Mouse (Mus musculus) lung, postnatal 36 days (tissue): ENCODE results near the gene Cpvl.

ENCODE experiments used
- DNase-seq: peaks from one replicate; pipeline ENCODE4 v3.0.0; 2022; ENCODE audit warnings: mixed read lengths

The Cpvl gene

DNA sequence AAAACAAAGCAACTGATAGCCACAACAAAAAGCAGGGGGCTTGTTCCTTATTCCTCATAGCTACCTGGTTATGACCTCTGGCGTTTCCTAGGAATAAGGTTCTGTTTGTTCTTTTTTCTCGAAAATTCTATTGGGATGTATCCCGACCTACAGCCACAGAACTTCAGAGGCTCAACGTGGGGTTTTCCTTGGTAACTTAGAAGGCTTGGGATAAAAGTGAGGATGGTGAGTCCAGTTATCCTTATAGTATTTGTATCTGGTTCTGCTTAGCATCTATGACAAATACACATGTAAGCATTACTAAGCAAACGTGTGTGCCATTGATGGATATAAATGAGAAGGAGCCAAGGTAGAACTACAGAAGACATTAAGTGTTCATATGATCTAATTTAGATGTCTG is at the start of gene Cpvl:
Gene Cpvl, minus strand, starts transcription at position 101 of the 400 bp plus-strand sequence.
- DNase-seq: no peak

DNA sequence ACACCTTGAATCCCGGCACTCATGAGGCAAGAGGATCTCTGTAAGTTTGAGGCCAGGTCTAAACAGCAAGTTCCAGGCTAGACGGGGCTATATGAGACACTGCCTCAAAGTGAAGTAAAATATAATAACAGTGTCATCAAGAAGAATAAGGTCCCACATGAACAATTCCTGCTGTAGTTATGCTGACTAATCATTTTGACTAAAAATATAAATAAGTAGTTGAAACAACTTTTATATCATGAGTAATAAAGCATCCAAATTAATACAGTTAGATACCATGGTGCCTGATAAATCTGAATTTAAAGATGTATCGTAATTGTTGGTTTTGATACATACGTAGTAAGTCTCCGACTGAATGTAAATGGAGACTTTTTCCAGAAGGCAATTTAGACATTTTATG is 45.4 kb upstream of the Cpvl start:
- no peak for DNase-seq

DNA sequence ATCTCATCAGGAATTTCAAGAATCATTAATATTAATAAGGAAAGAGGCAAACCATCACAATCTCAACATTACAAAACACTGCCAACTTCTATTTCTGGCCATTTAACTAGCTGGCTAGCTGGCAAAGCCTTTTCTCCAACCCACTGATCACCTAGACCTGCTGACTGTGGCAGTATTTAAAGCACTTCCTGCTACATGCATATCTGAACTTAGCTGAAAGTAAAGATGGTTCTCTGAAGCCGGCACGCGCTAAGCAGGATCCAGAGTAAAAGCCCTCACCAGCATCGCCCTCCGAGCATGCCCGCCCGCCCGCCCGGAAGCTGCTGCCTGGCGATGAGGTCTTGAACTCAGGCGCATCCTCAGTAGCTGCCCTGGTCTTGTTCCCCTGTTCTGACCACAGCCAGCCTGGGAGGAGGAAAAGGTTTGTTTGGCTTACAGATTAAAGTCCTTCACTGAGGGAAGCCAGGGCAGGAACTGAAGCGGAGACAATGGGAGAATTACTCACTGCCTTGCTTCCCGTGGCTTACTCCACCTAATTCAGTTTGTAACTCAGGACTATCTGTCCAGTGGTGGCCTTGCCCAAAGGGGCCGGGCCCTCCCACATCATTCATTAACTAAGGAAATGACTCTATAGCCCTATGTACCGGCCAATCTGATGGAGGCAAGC is 42.8 kb upstream of the Cpvl start:
- DNase-seq: peak; percentile 70

DNA sequence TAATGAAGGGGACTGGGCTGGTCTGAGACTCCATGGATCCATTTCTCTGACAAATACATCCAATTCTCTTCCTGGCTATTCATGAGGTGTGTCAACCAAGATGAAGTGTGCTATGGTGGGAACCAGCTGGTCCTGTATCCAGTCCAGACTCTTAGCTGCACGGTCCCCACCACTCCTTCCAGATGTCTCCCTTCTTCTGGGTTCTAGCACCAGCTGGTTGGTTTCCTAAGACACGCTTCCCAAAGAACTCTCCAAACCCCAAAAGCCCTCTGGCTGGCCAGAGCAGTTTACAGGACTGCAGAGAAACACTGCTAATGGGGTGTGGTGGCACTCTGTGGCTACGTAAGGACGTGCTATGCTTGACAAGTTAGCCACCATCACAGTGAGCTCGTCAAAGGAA is 40.4 kb upstream of the Cpvl start:
- peak; percentile 84 for DNase-seq

DNA sequence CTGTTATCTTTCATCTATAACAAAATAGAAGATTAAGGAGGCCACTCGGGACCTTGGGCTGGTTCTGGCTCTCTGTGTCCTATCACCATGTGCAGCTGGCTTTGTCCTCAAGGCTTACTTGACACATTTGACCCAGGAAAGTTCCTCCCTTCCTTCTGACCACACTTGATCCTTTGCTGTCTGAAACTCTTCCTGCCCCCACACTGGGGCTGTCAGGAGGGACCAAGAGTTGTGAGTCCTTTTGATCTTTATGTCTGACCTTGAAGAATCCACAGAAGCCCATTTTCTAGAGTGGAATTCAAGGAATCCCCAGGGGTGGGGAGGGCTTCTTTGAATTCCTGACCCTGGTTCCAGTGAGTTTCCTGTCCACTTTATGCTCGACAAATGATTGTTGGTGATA is 39.6 kb upstream of the Cpvl start:
- peak; percentile 39 for DNase-seq

DNA sequence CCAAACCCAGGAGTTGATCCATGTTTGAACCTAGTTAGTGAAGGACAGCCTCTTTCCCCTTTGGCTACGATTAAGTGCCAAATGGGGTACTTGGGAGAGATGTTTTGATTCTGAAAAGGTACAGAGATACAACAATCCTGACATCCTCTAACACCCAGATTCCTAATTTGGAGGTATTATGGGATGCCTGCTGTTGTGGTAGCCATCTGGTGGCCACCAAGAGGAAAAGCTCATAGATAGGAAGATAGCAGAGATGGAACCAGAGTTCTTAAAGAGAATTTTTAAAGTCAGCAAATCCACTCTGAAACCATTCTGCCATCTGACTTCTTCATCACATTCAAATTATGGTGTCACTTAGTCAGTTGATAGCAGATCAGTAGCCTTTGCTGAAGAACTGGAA is 33.7 kb upstream of the Cpvl start:
- DNase-seq: no peak

DNA sequence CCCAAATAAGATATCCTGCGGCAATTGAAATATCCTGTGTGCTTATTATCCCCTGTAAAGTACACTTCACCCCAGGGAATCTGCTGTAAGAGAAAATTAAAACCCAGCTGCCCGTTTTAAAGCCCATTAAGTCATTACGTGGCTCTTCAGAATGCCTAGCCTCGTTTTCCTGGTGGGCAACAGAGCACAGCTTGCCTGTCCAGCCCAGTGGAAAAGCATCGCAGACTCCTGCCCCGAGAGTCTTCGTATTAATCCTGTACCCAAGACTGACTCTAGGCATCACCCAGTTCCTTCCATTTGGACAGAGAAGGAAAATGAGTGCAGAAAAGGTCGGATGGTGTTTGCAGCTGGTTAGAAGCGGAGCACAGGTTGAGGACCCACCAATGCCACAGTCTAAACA is 31.9 kb upstream of the Cpvl start:
- DNase-seq: no peak

DNA sequence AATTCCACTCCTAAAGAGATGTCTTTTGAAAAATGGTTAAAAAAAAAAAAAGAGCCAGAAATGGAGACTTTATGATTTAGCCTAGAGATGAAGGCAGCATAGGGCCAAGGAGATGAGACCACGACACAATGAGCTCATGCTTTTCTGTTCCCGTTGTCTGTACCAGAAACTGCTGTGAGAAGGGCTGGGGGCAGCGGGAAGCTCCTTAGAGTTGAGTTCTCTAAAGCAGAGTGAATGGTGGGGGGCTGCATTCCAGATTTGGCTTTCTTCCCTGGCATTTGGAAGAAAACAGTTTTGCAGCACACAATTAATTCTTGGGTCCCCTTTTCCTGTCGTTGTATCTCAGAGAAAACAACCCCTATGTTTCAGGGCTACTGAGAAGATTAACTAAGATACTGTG is 30.8 kb upstream of the Cpvl start:
- no peak for DNase-seq

DNA sequence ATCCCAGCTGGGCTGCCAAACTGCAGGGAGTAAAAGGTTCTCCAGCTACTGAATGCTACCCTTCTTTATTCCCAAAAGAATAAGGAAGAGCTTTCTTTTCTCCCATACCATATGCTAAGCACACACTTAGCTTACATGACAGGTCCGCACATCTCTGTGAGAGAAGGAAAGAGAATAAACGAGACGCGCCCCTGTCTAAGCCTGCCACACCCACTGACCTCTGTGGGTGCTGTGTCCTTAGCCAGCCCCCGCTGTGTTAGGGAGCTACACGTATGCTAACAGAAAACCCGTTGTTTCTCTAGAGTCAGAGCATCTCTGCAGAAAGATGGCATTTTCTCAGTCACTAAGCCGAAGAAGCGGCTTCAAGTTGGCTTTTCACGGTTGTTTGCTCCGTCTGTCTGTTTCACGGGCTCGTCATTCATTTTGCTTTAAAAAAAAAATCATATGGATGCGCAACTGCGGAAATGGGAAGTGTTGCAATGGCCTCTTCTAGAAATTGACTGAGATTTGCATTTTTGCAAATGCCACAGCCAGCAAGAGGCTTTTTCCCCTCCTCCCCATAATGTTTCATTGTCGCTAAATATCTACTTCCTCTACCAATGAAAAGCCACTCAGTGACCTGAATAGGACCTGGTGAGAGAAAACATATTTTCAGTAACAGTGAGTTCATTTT is 30.1 kb upstream of the Cpvl start:
- DNase-seq: no peak

DNA sequence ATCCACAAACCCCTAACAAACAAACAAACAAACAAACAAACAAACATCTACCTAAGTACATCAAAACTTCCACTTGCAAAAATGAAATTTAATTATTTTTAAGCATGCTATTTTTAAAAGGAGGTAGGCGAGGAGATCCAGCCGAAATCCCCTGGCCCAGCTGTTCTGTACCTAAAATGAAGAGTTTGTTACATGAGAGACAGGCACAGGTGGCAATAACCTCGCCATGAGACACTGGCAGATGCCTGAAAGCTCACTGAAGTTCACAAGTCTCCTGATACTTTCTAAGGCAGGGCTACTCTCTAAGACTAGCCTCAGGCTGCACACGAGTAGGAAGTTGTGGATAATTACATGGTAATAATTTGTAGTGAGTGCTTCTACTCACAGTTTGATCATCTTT is 26.8 kb upstream of the Cpvl start:
- no peak for DNase-seq

DNA sequence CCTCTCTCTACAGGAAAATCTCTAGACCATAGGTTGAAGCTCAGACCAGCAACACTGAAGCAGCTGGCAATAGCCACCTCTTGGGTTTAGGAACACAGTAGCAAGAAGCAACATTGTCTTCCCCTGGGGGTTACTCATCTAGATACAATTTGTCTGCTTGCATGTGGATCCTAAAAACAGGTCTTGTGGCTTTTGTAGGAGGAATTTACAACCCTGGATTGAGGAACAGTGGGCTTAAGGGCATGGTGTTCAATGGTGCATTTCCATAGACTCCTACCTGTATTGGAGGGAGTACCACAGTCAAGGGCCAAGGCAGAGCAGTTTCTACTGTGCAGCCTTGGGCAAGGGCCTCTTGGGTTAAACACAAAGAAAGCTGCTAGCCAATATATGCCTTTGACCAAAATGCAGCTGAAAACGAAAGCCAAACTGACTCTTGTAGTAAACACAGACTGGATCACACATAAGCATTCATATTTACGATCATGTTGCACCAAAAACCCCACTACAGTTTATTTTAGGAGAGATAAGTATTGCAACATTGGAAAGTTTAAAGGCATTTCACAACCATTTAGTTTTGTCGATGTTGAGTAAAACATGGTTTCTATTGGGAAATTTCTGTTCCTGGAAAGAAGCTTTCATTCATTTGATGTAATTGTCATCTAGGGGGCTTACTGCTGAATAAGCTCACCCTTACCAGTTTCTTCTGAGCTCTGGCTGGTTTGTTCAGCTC is 17.9 kb upstream of the Cpvl start:
- no peak for DNase-seq

DNA sequence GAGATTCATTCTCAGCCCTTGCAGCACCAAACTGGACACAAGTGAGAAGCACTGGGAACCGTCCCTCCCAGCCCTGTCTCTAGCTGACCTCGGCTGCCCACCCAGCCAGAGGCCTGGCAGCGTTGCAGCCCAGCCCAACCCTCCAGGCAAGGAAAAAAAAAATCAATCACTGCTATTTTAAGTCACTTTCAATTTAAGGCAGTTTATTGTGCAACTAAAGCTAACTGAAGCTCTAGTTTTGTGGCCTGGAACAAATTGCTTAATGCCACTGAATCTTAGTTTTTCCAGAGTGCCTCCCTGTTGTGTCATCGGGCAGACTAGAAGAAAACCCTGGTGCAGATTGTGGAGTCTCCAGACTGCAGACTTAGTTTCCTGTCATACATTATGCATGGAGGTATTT is 17.0 kb upstream of the Cpvl start:
- peak; percentile 64 for DNase-seq

DNA sequence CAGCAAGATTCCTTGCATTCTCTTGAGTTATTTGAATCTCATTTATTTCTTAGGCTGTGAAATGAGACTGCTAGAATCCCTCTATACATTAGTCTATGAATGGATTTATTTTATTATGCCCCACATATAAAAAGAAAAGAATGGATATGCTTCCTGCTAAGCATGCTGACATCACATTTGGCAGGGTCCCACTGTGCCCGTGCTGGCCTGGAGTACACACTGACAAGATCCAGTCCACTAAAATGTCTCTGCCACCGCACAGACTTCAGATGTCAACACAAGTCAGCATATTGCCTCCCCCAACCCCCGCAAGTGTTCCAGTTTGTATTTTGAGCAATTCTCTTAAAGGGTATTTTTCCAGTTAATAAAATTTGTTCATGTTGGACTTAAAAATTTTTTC is 13.9 kb upstream of the Cpvl start:
- DNase-seq: no peak

DNA sequence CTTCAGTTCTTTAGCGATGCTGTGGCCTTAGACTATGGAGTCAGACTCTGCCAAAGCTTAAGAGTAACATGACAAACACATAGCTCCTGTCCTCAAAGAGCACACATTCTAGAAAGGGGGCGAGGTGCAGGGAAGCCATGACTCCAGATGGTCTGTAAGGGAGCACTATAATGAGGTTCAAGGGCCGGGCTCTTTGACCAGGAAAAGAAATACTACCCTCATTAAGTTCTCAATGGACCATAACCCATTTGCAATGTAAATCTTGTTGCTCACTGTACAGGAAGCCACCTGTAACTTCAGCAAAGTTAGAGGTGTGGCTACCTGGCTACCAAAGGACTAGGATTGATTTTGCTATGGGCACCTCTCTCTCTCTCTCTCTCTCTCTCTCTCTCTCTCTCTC is 8.8 kb upstream of the Cpvl start:
- no peak for DNase-seq

DNA sequence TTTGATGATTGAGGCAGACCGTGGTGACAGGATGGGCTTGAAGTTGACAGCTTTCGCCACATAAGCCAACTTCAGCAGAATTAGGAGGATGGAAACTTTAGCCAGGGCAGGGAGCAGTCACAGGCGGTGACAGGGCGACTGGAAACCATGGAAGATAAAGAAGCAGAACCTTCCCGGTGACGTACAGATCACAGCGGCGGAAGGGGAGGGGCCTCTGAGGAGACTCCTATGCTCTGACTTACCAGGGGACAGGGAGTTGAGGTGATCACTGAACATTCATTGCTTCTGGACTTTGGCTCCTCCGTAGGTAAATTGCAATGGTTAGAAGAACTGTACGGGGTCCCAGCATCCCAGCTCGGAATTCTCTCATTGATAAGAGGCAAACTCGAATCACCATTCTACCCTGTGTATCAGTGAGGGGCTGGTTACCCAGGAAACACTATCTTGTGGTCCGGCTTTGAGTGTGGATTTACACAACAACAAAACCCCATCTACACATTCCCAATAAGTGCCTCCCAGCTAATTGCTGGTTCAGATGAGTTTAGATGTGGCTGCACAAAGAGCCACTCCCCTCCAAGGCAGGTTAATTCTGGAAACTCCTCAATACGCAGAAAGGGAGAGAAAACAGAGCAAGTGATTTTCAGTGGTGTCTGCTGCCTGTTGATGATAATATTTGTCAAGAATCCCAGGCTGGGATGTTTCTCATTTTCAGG is 8.0 kb upstream of the Cpvl start:
- DNase-seq: no peak

DNA sequence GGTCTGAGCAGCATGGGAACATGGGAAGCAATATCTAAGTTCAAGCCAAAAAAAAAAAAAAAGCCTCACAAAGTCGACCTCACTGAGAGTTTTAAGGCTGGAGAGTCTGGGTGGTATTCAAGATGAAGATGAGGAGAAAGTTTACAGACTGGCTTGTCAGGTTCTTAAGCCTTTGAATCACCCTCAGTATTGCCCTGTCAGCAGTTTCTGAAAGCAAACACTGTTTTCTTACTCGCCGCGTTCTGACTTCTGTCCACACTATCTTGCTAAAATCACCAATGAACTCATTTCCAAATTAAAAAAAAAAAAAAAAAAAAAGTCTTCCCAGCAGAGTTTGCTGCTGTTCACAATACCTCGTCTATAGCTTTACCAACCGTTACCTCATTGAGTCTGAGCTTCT is 5.3 kb upstream of the Cpvl start:
- DNase-seq: no peak

DNA sequence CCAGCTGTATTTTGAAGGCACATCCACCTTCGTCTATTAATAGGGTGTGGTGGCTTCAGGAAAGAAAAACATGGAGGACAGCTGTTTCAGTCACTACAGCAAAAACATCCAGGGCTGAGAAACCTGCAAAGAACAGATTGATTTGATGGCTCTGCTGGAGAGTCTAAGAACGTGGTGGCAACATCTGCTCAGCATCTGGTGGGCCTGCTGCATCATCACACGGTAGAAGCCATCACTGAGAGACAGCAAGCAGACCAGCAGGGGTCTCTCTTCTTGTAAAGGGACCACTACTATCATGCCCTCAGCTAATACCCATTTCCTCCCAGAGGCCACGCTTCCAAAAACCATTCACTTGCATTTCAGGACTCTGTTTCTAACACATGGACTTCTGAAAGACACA is 4.1 kb upstream of the Cpvl start:
- DNase-seq: peak; percentile 48

DNA sequence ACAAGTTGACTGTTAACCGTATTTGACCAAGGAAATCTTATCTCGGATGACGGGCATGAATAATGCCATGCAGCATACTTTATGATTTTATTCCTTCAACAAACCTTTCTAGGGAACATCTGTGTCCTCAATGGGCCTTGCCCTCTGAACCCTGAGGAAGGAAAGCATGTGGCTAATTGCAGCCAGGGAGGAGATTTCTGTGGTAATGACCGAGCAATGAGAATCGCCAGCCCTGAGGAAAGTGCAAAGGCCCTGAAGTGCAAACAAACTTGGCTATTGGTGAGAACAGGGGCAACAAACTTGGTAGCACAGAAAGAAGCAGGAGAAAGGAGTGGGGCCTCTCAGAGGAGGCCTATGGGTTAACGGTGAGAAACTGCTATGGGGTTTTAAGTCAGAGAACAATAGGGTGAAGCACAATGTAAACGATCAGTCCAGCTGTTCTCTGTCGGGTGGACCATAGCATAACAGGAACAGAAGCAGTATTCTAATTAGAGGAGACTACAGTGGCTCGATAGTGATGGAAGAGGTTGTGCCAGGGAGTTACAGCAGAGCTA is 3.7 kb upstream of the Cpvl start:
- no peak for DNase-seq

DNA sequence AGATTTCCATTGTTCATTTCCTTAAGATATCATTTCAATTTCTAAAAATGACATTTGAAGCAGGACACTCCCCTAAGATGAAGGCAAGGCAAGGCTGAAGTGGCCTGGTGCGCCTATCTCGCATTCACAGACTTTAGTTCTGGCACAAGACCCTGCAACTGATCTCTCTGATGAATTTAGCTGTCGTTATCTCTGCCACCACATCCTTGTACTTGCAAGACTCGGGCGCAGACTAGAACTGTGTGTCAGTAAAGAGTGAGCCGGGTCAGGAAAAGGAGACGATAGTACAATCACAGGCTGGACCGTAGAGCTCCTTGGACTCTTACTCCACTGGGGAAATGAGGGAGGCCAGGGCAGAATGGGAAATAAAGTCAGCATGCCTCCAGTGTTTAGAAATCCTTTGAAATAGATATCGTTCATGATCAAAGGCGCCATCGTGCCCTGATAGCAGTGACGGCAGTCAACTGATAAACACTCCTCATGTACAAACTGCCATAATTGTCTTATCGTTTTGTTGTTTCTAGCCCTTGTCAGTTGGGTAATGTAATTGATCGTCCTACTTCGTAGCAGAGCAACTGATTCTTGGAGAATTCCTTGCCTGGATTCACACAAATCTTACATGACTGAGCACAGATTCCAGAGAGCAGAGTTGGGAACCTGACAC is 2.5 kb upstream of the Cpvl start:
- no peak for DNase-seq

DNA sequence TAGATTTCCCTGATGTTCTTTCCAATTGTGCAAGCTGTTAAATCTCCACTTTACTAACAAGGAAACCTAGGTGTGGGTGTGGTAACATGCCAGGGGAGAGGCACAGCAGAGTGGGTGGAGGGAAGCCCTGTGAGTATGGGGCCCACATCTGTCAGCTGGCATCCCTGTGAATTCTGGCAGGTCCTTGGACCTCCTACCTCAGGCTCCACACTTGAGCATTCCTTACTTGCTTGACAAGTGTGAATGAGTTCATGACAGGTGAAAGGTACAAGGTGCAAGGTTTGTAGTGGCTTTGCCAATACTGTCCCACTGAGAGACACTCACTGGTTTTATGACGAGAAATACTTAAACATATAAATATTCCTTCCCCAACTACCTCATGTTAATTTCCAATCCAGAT is 4.4 kb downstream of the Cpvl start:
- no peak for DNase-seq

DNA sequence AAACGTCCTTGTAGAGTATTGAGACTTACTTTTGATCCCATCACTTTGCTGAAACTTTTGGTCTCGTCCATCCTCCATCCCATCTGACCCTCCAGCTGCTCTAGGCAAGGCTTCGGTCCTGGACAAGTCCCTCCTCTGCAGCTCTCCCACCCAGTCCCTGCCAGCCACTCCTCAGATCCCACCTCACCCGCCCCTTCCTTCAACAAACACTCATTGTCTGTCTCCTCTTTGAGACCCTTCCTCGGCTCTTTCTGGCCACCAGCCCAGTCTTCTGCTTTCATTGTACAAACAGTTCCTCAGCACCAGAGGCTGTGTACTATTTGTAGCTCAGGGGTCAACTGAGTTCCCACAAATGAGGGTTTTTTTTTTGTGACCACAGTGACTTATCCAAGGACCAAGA is 5.0 kb downstream of the Cpvl start:
- DNase-seq: peak; percentile 80

DNA sequence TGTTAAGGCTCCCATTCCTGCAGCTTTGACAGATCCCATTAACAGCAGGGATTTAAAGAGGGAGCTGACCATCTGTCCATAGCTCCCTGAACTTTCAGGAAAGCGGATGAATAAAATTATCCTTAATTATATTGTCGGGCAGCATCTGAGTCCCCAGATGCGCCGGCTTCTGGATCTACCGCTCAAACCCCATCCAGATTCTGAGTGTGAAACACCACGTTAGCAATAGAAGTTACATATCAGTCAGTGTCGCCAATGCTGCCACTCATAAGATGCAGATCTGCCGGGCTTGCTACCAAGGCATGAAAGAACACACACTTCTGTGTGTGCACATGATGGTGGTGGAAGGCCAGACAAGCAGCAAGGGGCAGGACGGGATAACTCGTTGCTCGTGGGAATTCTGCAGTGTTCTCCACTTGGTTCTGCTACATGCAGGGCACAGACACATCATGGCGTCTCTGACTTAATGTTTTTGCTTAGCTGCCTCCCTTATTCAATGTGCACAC is 6.2 kb downstream of the Cpvl start:
- DNase-seq: no peak

DNA sequence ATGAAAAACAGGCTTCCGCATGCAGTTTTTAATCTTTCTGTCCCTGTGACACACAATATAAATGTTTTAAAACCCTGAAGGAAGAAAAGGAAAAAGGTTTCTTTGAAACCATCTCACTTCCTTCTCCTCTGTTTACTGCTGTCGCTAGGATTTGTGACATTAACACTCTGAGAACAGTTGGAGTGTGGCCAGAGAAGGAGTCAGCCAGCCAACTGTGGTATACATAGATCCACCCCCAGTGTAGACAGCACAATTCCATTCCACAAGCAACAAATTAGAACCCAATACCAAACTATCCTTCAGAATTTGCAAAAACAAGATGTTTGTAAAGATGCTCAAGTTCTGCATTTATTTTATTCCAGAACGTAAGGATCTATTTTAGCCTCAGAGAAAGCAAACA is 6.7 kb downstream of the Cpvl start:
- DNase-seq: no peak
